Mouse (Mus musculus): ENCODE data around the gene Xpc.

Gene Xpc

DNA sequence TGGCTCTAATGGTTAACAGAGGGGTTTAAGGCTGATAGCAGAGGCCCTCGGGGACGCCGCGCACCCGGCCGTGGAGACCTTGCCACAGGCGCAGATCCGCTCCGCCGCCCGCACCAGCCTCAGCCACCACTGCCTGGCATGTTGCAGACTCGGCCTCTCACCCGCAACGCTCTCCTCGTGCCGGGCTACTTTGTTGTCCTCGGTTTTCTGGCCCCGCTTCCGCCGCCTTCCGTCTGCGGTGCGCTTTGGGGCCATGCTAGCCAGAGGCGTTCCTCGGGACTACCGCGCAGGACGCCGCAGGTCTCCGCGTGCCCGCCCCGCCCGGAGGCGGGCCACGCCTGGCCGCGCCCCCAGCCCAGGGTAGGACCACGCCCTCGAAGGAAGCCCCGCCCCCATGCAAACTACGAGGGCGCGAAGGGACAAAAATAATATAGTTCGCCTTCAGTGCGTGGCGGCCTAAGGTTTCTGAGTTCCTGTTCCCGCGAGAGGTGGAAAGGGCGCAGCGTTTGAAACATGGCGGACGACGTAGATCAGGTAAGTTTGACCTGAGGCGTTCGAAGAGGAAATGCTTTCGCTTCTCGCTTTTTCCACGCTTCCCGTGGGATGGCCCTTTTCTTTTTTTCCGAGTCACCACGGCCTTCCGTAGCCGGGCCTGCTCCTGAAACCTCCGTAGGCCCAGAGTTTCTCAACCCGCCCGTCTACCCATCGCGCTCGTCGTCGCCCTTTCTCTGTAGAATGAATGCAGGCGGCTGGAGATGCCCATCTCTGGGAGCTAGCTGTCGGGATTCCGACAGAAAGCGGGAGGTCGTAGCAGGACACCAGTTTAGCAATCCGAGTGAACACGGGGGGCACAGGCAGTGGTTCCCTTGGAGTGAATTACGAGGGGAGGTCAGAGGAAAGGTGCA is at the start of gene Xpc, which contains the start of gene Lsm3:
Gene Xpc (minus strand): TSS at position 344 of the 905 bp plus-strand sequence.
Gene Lsm3 (plus strand): TSS at position 384 of the 905 bp plus-strand sequence.
- DNase-seq = peak; percentile 96 to 99

DNA sequence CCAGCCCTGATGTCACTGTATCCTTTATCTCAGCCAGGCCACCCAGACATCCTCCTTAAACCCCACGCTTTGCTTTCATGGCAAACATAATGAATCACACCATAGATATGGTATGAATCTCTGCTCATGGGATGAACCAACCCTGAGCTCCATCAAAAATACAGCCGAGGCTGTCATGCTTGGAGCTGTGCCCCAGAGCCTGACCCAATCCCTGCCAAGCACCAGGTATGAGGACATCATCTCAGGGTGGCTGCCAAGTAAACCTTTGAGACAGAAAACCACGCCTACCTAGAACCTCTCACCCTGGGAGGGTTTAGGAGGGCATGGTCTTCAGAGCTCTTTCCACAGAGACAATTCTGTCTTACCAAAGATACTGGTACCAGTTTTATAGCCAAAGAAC is 47.3 kb upstream of the Xpc start:
- DNase-seq = no peak

- no peak for DNase-seq
Measured at GRCm38 (mm10) chr6:91560186-91560585, 44.5 kb upstream of the Xpc start.

- no peak for DNase-seq
Measured at GRCm38 (mm10) chr6:91559371-91559770, 43.7 kb upstream of the Xpc start.

DNA sequence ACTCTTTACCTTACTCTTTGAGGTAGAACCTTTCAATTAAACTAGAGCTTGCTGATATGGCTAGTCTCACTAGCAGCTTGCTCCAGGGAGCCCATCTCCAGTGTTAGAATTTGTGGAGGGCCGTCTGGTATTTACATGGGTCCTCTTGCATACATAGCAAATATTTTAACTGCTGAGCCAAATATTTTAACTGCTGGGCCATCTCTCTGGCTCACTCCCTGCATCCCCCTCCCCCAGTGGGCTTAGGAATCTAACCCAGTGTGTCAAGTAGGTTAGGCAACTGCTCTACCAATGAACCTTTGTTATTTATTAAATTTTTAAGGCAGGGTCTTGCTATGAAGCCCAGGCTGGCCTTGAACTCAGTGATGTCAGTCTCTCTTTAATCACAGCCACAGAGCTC is 42.9 kb upstream of the Xpc start:
- DNase-seq = no peak

GRCm38 (mm10) chr6:91552693-91553092 is 37.0 kb upstream of the Xpc start:
- no peak for DNase-seq

- no peak for DNase-seq
Measured at GRCm38 (mm10) chr6:91551671-91552070, 36.0 kb upstream of the Xpc start.

DNA sequence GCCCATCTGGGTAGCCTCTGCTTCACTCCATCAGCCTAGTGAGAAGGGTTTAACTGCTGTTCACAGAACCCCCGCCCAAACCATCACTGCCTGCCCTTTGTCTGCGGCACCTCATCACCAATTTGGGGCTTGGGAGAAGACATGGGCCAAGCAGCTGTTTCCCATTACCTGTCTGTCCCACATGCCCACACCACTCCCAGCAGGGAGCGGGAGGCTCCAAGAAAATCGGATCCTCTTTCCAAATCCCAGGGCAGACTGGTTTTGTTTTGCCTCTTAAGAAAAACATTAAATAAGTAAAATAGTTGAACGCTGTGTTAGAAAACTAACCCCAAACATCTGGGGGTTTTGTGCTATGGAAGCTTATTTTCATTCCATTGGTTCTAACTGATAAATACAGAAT is 33.9 kb upstream of the Xpc start:
- no peak for DNase-seq

GRCm38 (mm10) chr6:91547313-91547712 is 31.6 kb upstream of the Xpc start:
- no peak for DNase-seq

DNA sequence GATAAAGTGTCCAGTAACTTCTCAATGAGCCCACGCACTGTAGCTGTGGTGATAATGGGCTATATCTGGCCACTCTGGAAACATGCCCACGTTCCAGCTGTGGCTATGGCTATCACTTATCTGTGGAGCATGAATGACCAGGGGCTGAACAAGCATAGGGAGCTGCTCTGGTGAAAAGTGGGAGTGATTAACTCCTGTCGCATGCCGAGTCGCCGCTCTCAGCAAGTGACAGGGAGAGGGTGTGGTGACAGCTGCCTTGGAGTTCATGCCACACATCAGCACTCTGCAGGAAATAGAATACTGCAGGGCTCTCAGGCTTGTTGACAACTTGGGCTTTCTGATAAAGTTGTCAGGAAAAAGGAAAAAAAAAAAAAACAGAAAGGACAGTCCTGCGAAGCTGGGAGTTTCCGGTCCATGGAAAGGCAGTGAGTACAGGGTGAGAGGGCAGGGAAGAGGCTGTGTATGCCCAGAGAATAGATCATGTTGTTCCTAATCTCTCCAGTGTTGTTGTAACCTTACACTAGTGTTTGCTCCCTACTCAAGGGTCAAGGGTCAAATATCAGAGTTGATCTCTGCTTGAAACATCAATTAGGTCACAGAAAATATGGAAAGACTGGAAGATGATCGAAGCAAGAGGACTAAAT is 30.7 kb upstream of the Xpc start:
- no peak for DNase-seq

GRCm38 (mm10) chr6:91543056-91543455 is 27.4 kb upstream of the Xpc start:
- no peak for DNase-seq

DNA sequence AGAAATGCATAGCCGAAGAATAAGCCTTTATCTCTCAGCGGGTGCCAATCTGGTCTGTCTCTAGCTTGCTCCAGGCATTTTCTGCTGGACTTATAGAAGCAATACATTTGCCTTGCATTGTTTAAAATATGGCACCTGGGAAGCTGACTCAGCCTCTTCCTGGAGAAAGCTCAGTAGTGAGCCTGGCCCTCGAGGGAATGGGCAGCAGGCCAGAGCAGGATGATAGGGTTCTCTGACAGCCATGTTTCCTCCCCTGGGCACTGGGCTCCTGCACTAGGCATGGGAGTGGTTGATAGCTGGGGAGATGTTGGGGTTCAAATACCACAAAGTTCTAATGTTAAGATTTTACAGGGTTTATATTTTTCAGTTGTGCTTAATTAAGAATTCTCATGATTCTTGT is 25.6 kb upstream of the Xpc start:
- DNase-seq = no peak

- DNase-seq = no peak
Measured at GRCm38 (mm10) chr6:91536047-91536765, 20.5 kb upstream of the Xpc start.

DNA sequence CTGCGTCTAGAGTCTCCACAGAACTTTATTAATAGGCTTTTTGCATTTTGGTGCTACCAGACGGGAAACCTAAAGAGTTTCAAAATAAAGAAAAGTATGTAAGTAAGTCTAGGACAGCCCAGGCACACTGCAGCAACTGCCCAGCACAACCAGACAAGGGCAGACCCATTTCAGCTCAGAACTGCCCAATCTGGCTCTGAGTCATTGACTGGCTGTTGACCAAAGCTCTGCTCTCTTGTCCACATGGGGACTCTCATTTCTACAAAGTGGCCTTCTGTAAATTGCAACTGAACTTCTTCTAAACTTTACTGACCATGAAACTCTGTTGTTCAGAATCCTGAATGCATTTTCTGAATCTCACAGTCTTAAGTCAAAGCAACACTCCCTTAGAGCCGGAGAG is 19.5 kb upstream of the Xpc start:
- DNase-seq = no peak

DNA sequence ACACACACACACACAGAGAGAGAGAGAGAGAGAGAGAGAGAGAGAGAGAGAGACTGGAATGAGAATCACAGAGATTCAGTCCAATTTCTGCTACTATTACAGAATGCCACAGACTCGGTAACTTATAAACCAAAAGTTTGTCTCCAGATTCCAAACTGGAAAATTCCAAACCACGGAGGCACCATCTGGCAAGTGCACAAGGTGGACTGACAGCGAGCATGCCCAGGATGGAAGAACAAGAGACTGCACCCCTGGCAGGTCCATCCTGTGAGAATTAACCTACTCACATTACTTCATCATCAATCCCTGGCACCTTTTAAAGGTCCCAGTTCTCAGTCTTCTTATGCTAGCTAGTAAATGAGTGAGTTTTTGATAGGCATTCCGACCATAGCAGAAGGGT is 18.6 kb upstream of the Xpc start:
- no peak for DNase-seq

GRCm38 (mm10) chr6:91533771-91534170 is 18.1 kb upstream of the Xpc start:
- no peak for DNase-seq

DNA sequence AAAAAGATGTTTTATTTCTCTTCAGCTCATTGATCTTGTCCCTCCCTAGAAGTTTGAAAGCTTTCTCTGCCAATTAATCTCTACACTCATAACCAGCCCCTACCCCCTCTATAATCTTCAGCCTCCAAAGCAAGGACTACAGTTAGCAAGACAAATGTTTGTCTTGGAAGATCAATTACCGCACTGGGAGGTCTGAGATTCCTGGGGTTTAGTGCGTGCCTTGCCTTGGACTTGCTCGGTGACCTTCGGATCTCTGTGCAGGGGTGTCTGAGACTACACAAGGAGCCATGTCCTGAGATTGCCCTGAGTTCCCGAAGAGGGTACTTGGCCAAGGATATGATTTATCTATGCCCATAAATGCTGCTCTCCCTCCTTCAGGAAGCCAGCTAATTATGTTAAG is 17.7 kb upstream of the Xpc start:
- no peak for DNase-seq

GRCm38 (mm10) chr6:91532661-91533060 is 17.0 kb upstream of the Xpc start:
- DNase-seq = no peak

GRCm38 (mm10) chr6:91531276-91531675 is 15.6 kb upstream of the Xpc start:
- no peak for DNase-seq

- no peak for DNase-seq
Measured at GRCm38 (mm10) chr6:91530673-91531072, 15.0 kb upstream of the Xpc start.

DNA sequence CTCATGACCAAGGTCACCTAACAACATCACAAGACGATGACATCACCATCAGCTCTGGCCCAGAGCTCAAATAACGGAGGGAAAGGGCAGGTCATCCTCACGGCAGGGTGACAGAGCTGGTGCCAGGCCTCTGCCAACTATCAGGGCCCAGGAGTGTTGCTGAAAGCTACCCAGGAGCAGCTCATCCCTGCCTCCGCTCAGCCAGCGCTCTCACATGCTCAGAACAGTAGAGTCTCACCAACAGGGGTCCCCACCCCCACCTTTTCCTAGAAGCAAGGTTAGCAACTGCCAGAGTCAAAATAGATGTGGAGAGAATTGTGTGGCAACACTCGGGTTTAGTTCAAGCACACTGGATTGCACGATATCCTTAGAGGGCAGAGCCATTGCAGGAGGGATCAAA is 12.6 kb upstream of the Xpc start:
- DNase-seq = no peak

DNA sequence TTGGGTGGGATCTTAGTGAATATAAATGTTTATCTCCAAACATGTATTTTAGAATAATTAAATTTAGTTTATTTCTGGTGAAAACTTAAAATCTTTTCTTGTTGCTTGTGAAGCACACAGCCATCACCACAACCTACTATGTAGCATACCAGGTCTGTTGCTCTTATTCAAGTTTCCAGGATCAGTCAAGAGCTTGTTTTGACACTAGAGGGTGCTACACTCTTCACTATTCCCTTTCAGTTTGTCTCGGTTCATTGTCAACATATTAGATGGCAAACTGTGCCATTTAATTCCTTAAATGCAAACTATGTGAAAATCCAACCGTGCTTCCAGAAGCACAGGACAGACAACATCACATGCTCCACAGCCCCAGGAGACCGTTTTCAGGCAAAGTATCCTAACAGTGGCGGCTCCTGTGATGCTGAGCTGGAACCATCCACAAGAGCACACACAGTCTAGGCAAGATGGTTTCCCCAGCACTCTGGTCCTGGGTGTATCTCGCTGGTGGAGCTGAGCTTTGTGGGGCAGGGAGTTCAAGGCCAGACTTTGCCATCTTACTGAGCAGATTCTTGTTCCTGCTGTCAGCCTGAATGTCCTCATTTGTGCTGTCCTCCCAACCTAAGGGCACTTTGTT is 11.7 kb upstream of the Xpc start:
- no peak for DNase-seq

- no peak for DNase-seq
Measured at GRCm38 (mm10) chr6:91525544-91525943, 9.9 kb upstream of the Xpc start.
